Mouse (Mus musculus): Measurements from ENCODE around the gene Prss57. TPM values are rescaled to one million over a fixed set of nuclear protein-coding genes. Genes with fewer than 3 reads are reported as not detected.
"Not testable (repeated sequence)": the region's sequence is repeated elsewhere in the genome, so short reads cannot be mapped to it uniquely, and the experiment has no call there.

The Prss57 gene
- polyA plus RNA-seq, 1 experiment from 2014 or later = not detected

GRCm38 (mm10) chr10:79764234-79764633, 26.5 kb downstream of the Prss57 start:
- Histone ChIP-seq H3K4me2 (ENCODE audit: low read depth) (no peak overlapping the region), H3K4me3 (ENCODE audit: low read depth, low read length) (no peak overlapping the region), H3K9me3 (ENCODE audit: control insufficient read depth, low read length) (no peaks in the 10 kb centered on the region), H3K9ac (ENCODE audit: low read length) (no peak overlapping the region), H3K27me3 (ENCODE audit: control insufficient read depth, insufficient read depth, low read length) (no peaks in the 10 kb centered on the region), H3K36me3 (ENCODE audit: control insufficient read depth, insufficient read depth, low read length) (peaks cover 12% of the 10 kb centered on the region), H3K27ac (ENCODE audit: low read depth, low read length) (no peak overlapping the region), H3K4me1 (ENCODE audit: control insufficient read depth, insufficient read depth, low read length) (peaks cover 22% of the 10 kb centered on the region)
- 88% methylated on average over 7 of the region's 7 CpGs for WGBS
- ATAC-seq (ENCODE audit: insufficient read depth, low FRiP score, low TSS enrichment) (no peak), DNase-seq (ENCODE audit: low spot score) (no peak)

DNA sequence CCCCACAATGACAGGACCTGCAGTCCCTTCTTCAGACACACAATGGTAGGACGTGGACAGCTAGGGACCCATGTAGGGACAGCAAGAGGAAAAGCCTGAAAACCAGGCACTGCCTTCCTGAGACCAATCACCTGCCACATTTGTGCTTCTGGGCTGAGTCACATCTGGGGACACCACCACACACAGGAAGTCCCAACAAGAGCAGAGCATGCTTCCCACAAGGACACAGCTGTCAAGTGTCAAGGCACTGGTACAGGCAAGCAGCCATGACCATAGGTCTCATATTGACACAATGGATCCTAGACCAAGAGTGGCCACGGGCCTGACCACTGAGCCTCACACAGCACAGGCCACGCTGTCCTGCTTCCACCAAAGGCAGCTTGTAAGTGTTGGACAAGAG, 27.9 kb downstream of the Prss57 start:
- Histone ChIP-seq H3K9me3 (ENCODE audit: control insufficient read depth, low read length) (no peaks in the 10 kb centered on the region), H3K27me3 (ENCODE audit: control insufficient read depth, insufficient read depth, low read length) (no peaks in the 10 kb centered on the region), H3K27ac (ENCODE audit: low read depth, low read length) (no peak overlapping the region), H3K36me3 (ENCODE audit: control insufficient read depth, insufficient read depth, low read length) (peaks cover 21% of the 10 kb centered on the region), H3K9ac (ENCODE audit: low read length) (no peak overlapping the region), H3K4me2 (ENCODE audit: low read depth) (no peak overlapping the region), H3K4me3 (ENCODE audit: low read depth, low read length) (no peak overlapping the region), H3K4me1 (ENCODE audit: control insufficient read depth, insufficient read depth, low read length) (peaks cover 17% of the 10 kb centered on the region)
- DNase-seq (ENCODE audit: low spot score) = no peak
- no peak for ATAC-seq (ENCODE audit: insufficient read depth, low FRiP score, low TSS enrichment)
- 92% methylated on average over 3 of the region's 3 CpGs for WGBS

- H3K36me3 ChIP-seq (ENCODE audit: control insufficient read depth, insufficient read depth, low read length) = peaks cover 25% of the 10 kb centered on the region
- H3K4me1 ChIP-seq (ENCODE audit: control insufficient read depth, insufficient read depth, low read length) = peaks cover 8% of the 10 kb centered on the region
- no peak for ATAC-seq (ENCODE audit: insufficient read depth, low FRiP score, low TSS enrichment)
- H3K4me3 ChIP-seq (ENCODE audit: low read depth, low read length) = no peak overlapping the region
- no peaks in the 10 kb centered on the region for H3K9me3 ChIP-seq (ENCODE audit: control insufficient read depth, low read length)
- WGBS = 93% methylated on average over 11 of the region's 11 CpGs
- H3K27ac ChIP-seq (ENCODE audit: low read depth, low read length) = no peak overlapping the region
- H3K27me3 ChIP-seq (ENCODE audit: control insufficient read depth, insufficient read depth, low read length) = no peaks in the 10 kb centered on the region
- no peak overlapping the region for H3K9ac ChIP-seq (ENCODE audit: low read length)
- H3K4me2 ChIP-seq (ENCODE audit: low read depth) = no peak overlapping the region
- no peak for DNase-seq (ENCODE audit: low spot score)
Measured at GRCm38 (mm10) chr10:79760603-79761143, 30.1 kb downstream of the Prss57 start.

DNA sequence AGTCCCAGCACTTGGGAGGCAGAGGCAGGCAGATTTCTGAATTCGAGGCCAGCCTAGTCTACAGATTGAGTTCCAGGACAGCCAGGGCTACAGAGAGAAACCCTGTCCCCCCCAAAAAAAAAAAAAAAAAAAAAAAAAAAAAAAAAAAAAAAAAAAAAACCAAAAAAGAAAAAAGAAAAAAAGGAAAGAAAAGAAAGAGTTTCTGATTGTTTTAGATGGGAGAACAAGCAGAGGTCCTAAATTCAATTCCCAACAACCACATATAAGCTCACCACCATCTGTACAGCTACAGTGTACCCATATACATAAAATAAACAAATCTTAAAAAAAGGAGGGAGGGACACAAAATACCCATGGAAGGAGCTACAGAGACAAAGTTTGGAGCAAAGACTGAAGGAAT, 31.1 kb downstream of the Prss57 start:
- WGBS = 100% methylated on average over 1 of the region's 1 CpGs
- H3K27ac ChIP-seq (ENCODE audit: low read depth, low read length); H3K4me2 ChIP-seq (ENCODE audit: low read depth); DNase-seq (ENCODE audit: low spot score); H3K4me3 ChIP-seq (ENCODE audit: low read depth, low read length); H3K27me3 ChIP-seq (ENCODE audit: control insufficient read depth, insufficient read depth, low read length); H3K9me3 ChIP-seq (ENCODE audit: control insufficient read depth, low read length); H3K4me1 ChIP-seq (ENCODE audit: control insufficient read depth, insufficient read depth, low read length); H3K9ac ChIP-seq (ENCODE audit: low read length); ATAC-seq (ENCODE audit: insufficient read depth, low FRiP score, low TSS enrichment): not testable (repeated sequence)
- H3K36me3 ChIP-seq (ENCODE audit: control insufficient read depth, insufficient read depth, low read length) = peaks cover 25% of the 10 kb centered on the region

DNA sequence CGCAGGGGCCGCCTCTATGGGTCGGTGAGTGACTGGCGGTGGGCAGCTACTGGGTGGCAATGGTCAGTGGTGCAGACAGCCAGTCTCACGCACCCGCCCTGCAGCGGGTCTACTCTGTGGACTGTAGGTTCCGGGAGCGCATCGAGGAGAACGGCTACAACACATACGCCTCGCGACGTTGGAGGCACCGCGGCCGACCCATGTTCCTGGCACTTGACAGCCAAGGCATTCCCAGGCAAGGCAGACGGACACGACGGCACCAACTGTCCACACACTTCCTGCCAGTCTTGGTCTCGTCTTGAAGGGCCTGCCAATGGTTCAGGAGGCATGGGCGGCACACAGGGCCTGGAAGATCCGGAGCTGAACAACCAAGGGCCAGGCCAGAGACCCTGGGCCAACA, 34.1 kb downstream of the Prss57 start:
- no peaks in the 10 kb centered on the region for H3K4me1 ChIP-seq (ENCODE audit: control insufficient read depth, insufficient read depth, low read length)
- H3K27me3 ChIP-seq (ENCODE audit: control insufficient read depth, insufficient read depth, low read length) = no peaks in the 10 kb centered on the region
- H3K9ac ChIP-seq (ENCODE audit: low read length) = no peak overlapping the region
- no peak overlapping the region for H3K4me2 ChIP-seq (ENCODE audit: low read depth)
- no peak for DNase-seq (ENCODE audit: low spot score)
- no peak overlapping the region for H3K27ac ChIP-seq (ENCODE audit: low read depth, low read length)
- no peak for ATAC-seq (ENCODE audit: insufficient read depth, low FRiP score, low TSS enrichment)
- WGBS = 91% methylated on average over 24 of the region's 24 CpGs
- H3K9me3 ChIP-seq (ENCODE audit: control insufficient read depth, low read length) = no peaks in the 10 kb centered on the region
- no peak overlapping the region for H3K4me3 ChIP-seq (ENCODE audit: low read depth, low read length)
- peaks cover 21% of the 10 kb centered on the region for H3K36me3 ChIP-seq (ENCODE audit: control insufficient read depth, insufficient read depth, low read length)

- Histone ChIP-seq H3K9me3 (ENCODE audit: control insufficient read depth, low read length) (no peaks in the 10 kb centered on the region), H3K4me1 (ENCODE audit: control insufficient read depth, insufficient read depth, low read length) (no peaks in the 10 kb centered on the region), H3K9ac (ENCODE audit: low read length) (no peak overlapping the region), H3K27me3 (ENCODE audit: control insufficient read depth, insufficient read depth, low read length) (no peaks in the 10 kb centered on the region), H3K4me3 (ENCODE audit: low read depth, low read length) (no peak overlapping the region), H3K27ac (ENCODE audit: low read depth, low read length) (no peak overlapping the region), H3K4me2 (ENCODE audit: low read depth) (no peak overlapping the region), H3K36me3 (ENCODE audit: control insufficient read depth, insufficient read depth, low read length) (peaks cover 15% of the 10 kb centered on the region)
- ATAC-seq (ENCODE audit: insufficient read depth, low FRiP score, low TSS enrichment) (no peak), DNase-seq (ENCODE audit: low spot score) (no peak)
- WGBS = 85% methylated on average over 3 of the region's 3 CpGs
Measured at GRCm38 (mm10) chr10:79755854-79756253, 34.9 kb downstream of the Prss57 start.

- Histone ChIP-seq H3K36me3 (ENCODE audit: control insufficient read depth, insufficient read depth, low read length) (peaks cover 14% of the 10 kb centered on the region), H3K4me1 (ENCODE audit: control insufficient read depth, insufficient read depth, low read length) (no peaks in the 10 kb centered on the region), H3K4me3 (ENCODE audit: low read depth, low read length) (peak within 1 kb of the TSS; percentile 31), H3K27me3 (ENCODE audit: control insufficient read depth, insufficient read depth, low read length) (no peaks in the 10 kb centered on the region), H3K27ac (ENCODE audit: low read depth, low read length) (no peak within 1 kb of the TSS), H3K4me2 (ENCODE audit: low read depth) (peak within 1 kb of the TSS; percentile 63), H3K9ac (ENCODE audit: low read length) (peak within 1 kb of the TSS; percentile 49), H3K9me3 (ENCODE audit: control insufficient read depth, low read length) (no peaks in the 10 kb centered on the region)
- ATAC-seq (ENCODE audit: insufficient read depth, low FRiP score, low TSS enrichment) (peak; percentile 83), DNase-seq (ENCODE audit: low spot score) (peak; percentile 80)
- WGBS = under 1% methylated on average over 35 of the region's 36 CpGs
Measured at GRCm38 (mm10) chr10:79754856-79755516, 35.8 kb downstream of the Prss57 start, which contains the start of gene Fgf22. Fgf22 (plus strand) TSS chr10:79755076.

DNA sequence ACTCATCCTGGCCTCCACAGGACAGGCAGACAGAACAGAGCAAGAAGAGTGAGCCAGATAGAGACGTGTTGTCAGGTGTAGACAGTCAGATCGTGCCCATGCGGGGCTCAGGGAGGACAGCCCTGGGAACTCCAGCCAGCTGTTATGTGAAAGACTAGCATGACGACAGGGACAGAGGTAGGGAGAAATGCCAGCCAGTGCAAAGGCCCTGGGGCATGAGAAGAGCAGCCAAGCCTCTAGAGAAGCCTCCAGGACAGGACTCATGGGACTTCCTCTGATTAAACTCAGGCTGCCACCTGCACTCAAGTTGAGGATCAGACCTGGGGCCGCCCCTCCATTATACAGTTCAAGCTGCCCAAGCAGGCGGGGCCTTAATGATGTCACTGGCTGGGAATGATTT, 42.3 kb downstream of the Prss57 start:
- no peak overlapping the region for H3K27ac ChIP-seq (ENCODE audit: low read depth, low read length)
- DNase-seq (ENCODE audit: low spot score) = no peak
- H3K27me3 ChIP-seq (ENCODE audit: control insufficient read depth, insufficient read depth, low read length) = no peaks in the 10 kb centered on the region
- H3K4me3 ChIP-seq (ENCODE audit: low read depth, low read length) = no peak overlapping the region
- WGBS = 74% methylated on average over 6 of the region's 6 CpGs
- no peak overlapping the region for H3K9ac ChIP-seq (ENCODE audit: low read length)
- peaks cover 3% of the 10 kb centered on the region; the same call in 1 of the 2 replicates for H3K4me1 ChIP-seq (ENCODE audit: control insufficient read depth, insufficient read depth, low read length)
- H3K4me2 ChIP-seq (ENCODE audit: low read depth) = no peak overlapping the region
- no peaks in the 10 kb centered on the region for H3K9me3 ChIP-seq (ENCODE audit: control insufficient read depth, low read length)
- no peaks in the 10 kb centered on the region; the same call in 1 of the 2 replicates for H3K36me3 ChIP-seq (ENCODE audit: control insufficient read depth, insufficient read depth, low read length)
- ATAC-seq (ENCODE audit: insufficient read depth, low FRiP score, low TSS enrichment) = no peak

GRCm38 (mm10) chr10:79746774-79747151, 44.0 kb downstream of the Prss57 start:
- Histone ChIP-seq H3K27me3 (ENCODE audit: control insufficient read depth, insufficient read depth, low read length) (no peaks in the 10 kb centered on the region), H3K4me2 (ENCODE audit: low read depth) (peak overlapping the region; percentile 60), H3K27ac (ENCODE audit: low read depth, low read length) (no peak overlapping the region), H3K9me3 (ENCODE audit: control insufficient read depth, low read length) (no peaks in the 10 kb centered on the region), H3K4me1 (ENCODE audit: control insufficient read depth, insufficient read depth, low read length) (peaks cover 3% of the 10 kb centered on the region; the same call in 1 of the 2 replicates), H3K4me3 (ENCODE audit: low read depth, low read length) (no peak overlapping the region; the same call in 1 of the 2 replicates), H3K9ac (ENCODE audit: low read length) (no peak overlapping the region; the same call in 1 of the 2 replicates), H3K36me3 (ENCODE audit: control insufficient read depth, insufficient read depth, low read length) (peaks cover 4% of the 10 kb centered on the region)
- ATAC-seq (ENCODE audit: insufficient read depth, low FRiP score, low TSS enrichment) (peak; percentile 58), DNase-seq (ENCODE audit: low spot score) (no peak)
- WGBS = 24% methylated on average over 6 of the region's 6 CpGs

All from neural tube, embryonic 11.5 days (tissue).